Mouse (Mus musculus) limb, embryonic 12.5 days (tissue): ENCODE results near the gene Cwh43. TPM values are rescaled to one million over a fixed set of nuclear protein-coding genes. Genes with fewer than 3 reads are reported as not detected.
"Not testable (repeated sequence)": the region's sequence is repeated elsewhere in the genome, so short reads cannot be mapped to it uniquely, and the experiment has no call there.

ENCODE experiments used
- ATAC-seq: fragments of 200-750 bp; cut with Nextera tagmentation; 2 replicates; pipeline ENCODE4 v1.8.0; 2017; ENCODE audit warnings: low read depth, moderate TSS enrichment; ENCODE audit not compliant: insufficient number of reproducible peaks, insufficient read depth, low FRiP score, low TSS enrichment
- H3K27ac ChIP-seq: fragments of 300-500 bp; sonication (generic); 2 replicates; pipeline ENCODE4 v1.5.1; 2016; ENCODE audit warnings: mild to moderate bottlenecking, moderate library complexity
- H3K27me3 ChIP-seq: fragments of 300-500 bp; sonication (generic); 2 replicates; pipeline ENCODE4 v1.6.1; 2016; ENCODE audit warnings: mild to moderate bottlenecking, moderate library complexity
- H3K36me3 ChIP-seq: fragments of 300-500 bp; sonication (generic); 2 replicates; pipeline ENCODE4 v1.6.1; 2016; ENCODE audit warnings: mild to moderate bottlenecking, moderate library complexity
- H3K4me1 ChIP-seq: fragments of 300-500 bp; sonication (generic); replicated peaks from 2 replicates; pipeline ENCODE4 v1.6.1; 2016
- H3K4me2 ChIP-seq: fragments of 300-500 bp; sonication (generic); 2 replicates; pipeline ENCODE4 v1.6.1; 2016; ENCODE audit warnings: mild to moderate bottlenecking, moderate library complexity
- H3K4me3 ChIP-seq: fragments of 300-500 bp; sonication (generic); replicated peaks from 2 replicates; pipeline ENCODE4 v1.5.1; 2016; ENCODE audit warnings: mild to moderate bottlenecking
- H3K9ac ChIP-seq: fragments of 300-500 bp; sonication (generic); replicated peaks from 2 replicates; pipeline ENCODE4 v1.6.1; 2016; ENCODE audit warnings: mild to moderate bottlenecking, moderate library complexity
- H3K9me3 ChIP-seq: fragments of 300-500 bp; sonication (generic); 2 replicates; pipeline ENCODE4 v1.6.1; 2016; ENCODE audit warnings: mild to moderate bottlenecking, moderate library complexity
- WGBS: fragments of 180-500 bp; shearing (Covaris S2); methylation state at CpG from one replicate; pipeline ENCODE4 v1.1.7; 2016; 5-methylcytosine and 5-hydroxymethylcytosine counted together
- polyA plus RNA-seq: library from polyadenylated mRNA; unstranded; fragments of >200 nt; fragmentation: Nextera tagmentation; extraction: Ambion mirVana; gene quantifications from 2 replicates; pipeline ENCODE4 v1.2.1, GENCODE M21; 2016

Gene Cwh43
- polyA plus RNA-seq, 1 experiment from 2014 or later, result not detected

DNA sequence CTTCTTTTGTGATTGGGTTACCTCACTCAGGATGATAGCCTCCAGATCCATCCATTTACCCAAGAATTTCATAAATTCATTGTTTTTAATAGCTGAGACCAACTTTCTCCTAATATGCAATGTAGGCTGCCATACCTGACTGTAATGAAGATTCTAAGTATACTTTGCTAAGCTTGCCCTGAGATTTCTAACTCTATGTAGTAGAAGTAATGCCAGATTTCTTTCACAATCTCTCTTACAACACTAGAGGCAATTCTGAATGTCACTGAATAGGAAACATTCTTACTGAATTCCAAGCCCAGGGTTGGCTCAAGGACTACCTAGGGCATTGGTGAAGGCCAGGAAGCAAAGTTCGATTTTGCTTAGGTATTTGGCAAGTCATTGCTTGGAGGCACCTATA, 76.5 kb downstream of the Cwh43 start:
- not testable (repeated sequence) for H3K4me2 ChIP-seq, H3K4me3 ChIP-seq, H3K9ac ChIP-seq, H3K36me3 ChIP-seq, H3K27ac ChIP-seq, ATAC-seq, H3K9me3 ChIP-seq, H3K4me1 ChIP-seq, H3K27me3 ChIP-seq
- WGBS, result 89% methylated on average over 1 of the region's 1 CpGs

DNA sequence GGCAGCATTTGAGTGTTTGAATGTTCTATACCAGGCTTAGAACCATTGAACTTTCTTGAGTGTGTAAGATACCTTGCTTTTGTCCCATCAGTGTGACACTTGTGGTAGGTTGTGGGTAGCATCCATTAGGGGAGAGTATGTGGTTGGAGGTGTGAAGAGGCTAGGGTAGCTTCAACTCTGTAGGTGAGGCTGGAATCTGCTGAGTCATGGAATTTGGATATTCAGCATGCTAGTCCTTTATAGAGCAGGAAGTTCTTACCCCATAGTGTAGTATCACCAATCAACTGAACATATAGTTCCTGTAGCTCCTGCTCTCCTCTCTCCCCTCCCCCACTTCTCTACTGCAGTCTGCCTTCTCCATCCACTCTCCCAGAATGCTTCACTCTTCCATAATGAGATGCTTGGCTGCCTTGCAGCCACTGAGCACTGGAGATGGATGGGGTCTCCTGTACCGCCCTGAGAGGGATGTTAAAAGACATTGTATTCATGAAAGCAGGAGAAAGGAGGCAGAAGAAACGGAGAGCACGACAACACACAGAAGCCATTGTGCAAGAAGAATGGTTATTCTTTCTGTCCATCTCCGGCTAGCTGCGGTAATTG, 78.2 kb downstream of the Cwh43 start:
- 75% methylated on average over 5 of the region's 5 CpGs for WGBS
- no peak overlapping the region for H3K4me2 ChIP-seq

GRCm38 (mm10) chr5:73486451-73486850, 80.6 kb downstream of the Cwh43 start:
- no peak for ATAC-seq
- H3K4me1 ChIP-seq, result no peaks in the 10 kb centered on the region; the same call in 1 of the 2 replicates
- no peak overlapping the region for H3K4me2 ChIP-seq
- H3K36me3 ChIP-seq, result no peaks in the 10 kb centered on the region
- no peak overlapping the region for H3K27ac ChIP-seq
- H3K4me3 ChIP-seq, result no peak overlapping the region
- WGBS, result 59% methylated on average over 4 of the region's 4 CpGs
- no peaks in the 10 kb centered on the region for H3K27me3 ChIP-seq
- no peak overlapping the region for H3K9ac ChIP-seq
- no peaks in the 10 kb centered on the region for H3K9me3 ChIP-seq

More for the DNA sequence above, 78.2 kb downstream of the Cwh43 start:
- Histone ChIP-seq H3K36me3 (no peaks in the 10 kb centered on the region), H3K9me3 (no peaks in the 10 kb centered on the region), H3K4me1 (no peaks in the 10 kb centered on the region), H3K9ac (no peak overlapping the region), H3K4me3 (no peak overlapping the region), H3K27me3 (no peaks in the 10 kb centered on the region), H3K27ac (no peak overlapping the region)
- ATAC-seq, result no peak

- no peaks in the 10 kb centered on the region for H3K9me3 ChIP-seq
- H3K9ac ChIP-seq, result peak overlapping the region; percentile 62
- H3K4me1 ChIP-seq, result peaks cover 2% of the 10 kb centered on the region; the same call in 1 of the 2 replicates
- H3K4me2 ChIP-seq, result peak overlapping the region; percentile 97
- peak overlapping the region; percentile 96 for H3K27ac ChIP-seq
- H3K27me3 ChIP-seq, result no peaks in the 10 kb centered on the region
- peak overlapping the region; percentile 84 for H3K4me3 ChIP-seq
- no peaks in the 10 kb centered on the region for H3K36me3 ChIP-seq
- WGBS, result 6% methylated on average over 14 of the region's 14 CpGs
- ATAC-seq, result no peak
Measured at GRCm38 (mm10) chr5:73489915-73490314, 84.0 kb downstream of the Cwh43 start.

DNA sequence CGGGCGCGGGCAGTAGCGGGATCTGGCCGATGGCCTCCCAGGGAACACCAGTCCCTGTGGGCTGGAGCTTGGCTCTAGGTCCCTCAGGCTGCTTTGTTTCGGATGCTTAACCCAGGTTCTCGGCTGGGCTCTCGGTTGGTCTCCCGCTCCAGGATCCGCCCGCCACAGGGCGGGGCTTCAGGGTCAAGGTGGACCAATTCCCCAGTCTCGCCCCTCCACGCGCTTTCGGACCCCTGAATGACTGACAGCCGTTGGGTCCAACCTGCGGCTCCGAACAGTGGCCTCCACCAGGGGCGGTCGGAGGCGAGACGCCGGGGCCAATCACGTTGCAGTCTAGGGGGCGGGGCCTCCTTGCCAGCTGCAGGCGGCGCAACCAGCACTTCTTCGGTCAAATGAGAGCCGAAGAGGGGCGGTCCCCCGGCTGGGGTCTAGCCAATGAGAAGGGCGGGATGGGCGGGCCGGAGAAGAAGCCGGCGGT, 84.8 kb downstream of the Cwh43 start:
- peaks cover 2% of the 10 kb centered on the region; the same call in 1 of the 2 replicates for H3K4me1 ChIP-seq
- peak overlapping the region; percentile 71 for H3K9ac ChIP-seq
- peak overlapping the region; percentile 84 for H3K4me3 ChIP-seq
- no peaks in the 10 kb centered on the region for H3K9me3 ChIP-seq
- peak; percentile 97 for ATAC-seq
- peak overlapping the region; percentile 97 for H3K4me2 ChIP-seq
- H3K27me3 ChIP-seq, result no peaks in the 10 kb centered on the region
- WGBS, result under 1% methylated on average over 37 of the region's 37 CpGs
- peak overlapping the region; percentile 96 for H3K27ac ChIP-seq
- H3K36me3 ChIP-seq, result no peaks in the 10 kb centered on the region

GRCm38 (mm10) chr5:73491074-73491836, 85.4 kb downstream of the Cwh43 start:
- Histone ChIP-seq H3K4me3 (peak overlapping the region; percentile 84), H3K9me3 (no peaks in the 10 kb centered on the region), H3K9ac (peak overlapping the region; percentile 71), H3K4me1 (peaks cover 2% of the 10 kb centered on the region; the same call in 1 of the 2 replicates), H3K27ac (peak overlapping the region; percentile 96), H3K27me3 (no peaks in the 10 kb centered on the region), H3K4me2 (peak overlapping the region; percentile 97), H3K36me3 (no peaks in the 10 kb centered on the region)
- peak; percentile 21 for ATAC-seq
- 2% methylated on average over 68 of the region's 70 CpGs for WGBS

- Histone ChIP-seq H3K27ac (peak overlapping the region; percentile 96), H3K4me2 (peak overlapping the region; percentile 97), H3K4me3 (peak overlapping the region; percentile 84), H3K4me1 (peaks cover 2% of the 10 kb centered on the region; the same call in 1 of the 2 replicates), H3K9ac (peak overlapping the region; percentile 71), H3K36me3 (no peaks in the 10 kb centered on the region), H3K27me3 (no peaks in the 10 kb centered on the region), H3K9me3 (no peaks in the 10 kb centered on the region)
- under 1% methylated on average over 56 of the region's 59 CpGs for WGBS
- ATAC-seq, result peak; percentile 38
Measured at GRCm38 (mm10) chr5:73491837-73492720, 86.2 kb downstream of the Cwh43 start.

DNA sequence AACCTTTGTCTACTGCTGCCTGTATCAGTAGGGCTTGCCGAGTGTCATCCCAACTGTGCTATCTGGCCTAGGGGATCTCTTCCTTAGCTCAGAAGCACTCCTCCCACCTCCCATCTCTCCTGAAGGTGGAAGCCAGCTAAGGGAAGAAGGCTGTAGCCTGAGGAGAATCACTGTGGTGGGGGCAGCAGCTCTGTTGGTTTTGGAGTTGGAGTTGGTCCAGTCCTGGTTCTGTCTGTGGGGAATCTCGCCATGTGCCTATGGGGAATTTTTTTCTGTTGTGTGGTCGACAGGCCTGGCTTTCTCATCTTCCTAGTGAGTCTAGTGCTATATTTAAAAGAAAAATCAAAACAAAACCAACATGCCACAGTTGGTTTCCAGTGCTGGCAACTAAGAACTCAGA, 91.5 kb downstream of the Cwh43 start:
- Histone ChIP-seq H3K27ac (no peak overlapping the region), H3K9ac (no peak overlapping the region), H3K4me1 (peaks cover 26% of the 10 kb centered on the region), H3K27me3 (no peaks in the 10 kb centered on the region), H3K36me3 (peaks cover 1% of the 10 kb centered on the region; the same call in 1 of the 2 replicates), H3K4me3 (no peak overlapping the region), H3K9me3 (no peaks in the 10 kb centered on the region), H3K4me2 (no peak overlapping the region)
- 85% methylated on average over 3 of the region's 3 CpGs for WGBS
- no peak for ATAC-seq

DNA sequence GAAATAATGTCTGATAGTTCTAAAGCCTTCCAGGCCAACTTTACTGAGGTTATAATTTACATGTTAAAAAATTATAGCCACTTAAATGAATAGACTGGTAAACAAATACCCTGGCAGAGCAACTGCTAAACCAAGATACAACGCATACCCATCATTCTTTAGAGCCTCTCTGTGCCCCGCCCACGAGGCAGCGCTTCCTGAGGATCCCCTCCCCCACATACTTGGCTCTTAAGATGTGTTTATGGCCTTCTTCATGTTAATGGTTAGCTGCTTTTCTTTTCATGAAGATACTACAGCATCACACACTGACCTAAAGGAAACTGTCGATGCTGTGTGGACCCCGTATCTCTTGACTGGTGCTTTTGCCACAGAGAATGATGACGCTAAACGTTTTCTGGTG, 92.7 kb downstream of the Cwh43 start:
- ATAC-seq, result no peak
- WGBS, result 86% methylated on average over 8 of the region's 8 CpGs
- H3K9me3 ChIP-seq, result no peaks in the 10 kb centered on the region
- no peak overlapping the region for H3K27ac ChIP-seq
- peaks cover 24% of the 10 kb centered on the region for H3K4me1 ChIP-seq
- no peaks in the 10 kb centered on the region for H3K27me3 ChIP-seq
- H3K4me2 ChIP-seq, result no peak overlapping the region
- no peak overlapping the region for H3K9ac ChIP-seq
- H3K36me3 ChIP-seq, result peaks cover 4% of the 10 kb centered on the region; the same call in 1 of the 2 replicates
- H3K4me3 ChIP-seq, result no peak overlapping the region

GRCm38 (mm10) chr5:73500867-73501440, 95.1 kb downstream of the Cwh43 start:
- Histone ChIP-seq H3K4me2 (no peak overlapping the region), H3K27me3 (no peaks in the 10 kb centered on the region), H3K9me3 (no peaks in the 10 kb centered on the region), H3K4me3 (no peak overlapping the region), H3K4me1 (peaks cover 24% of the 10 kb centered on the region), H3K9ac (no peak overlapping the region), H3K27ac (no peak overlapping the region), H3K36me3 (peaks cover 4% of the 10 kb centered on the region; the same call in 1 of the 2 replicates)
- 90% methylated on average over 7 of the region's 7 CpGs for WGBS
- ATAC-seq, result no peak
